Mouse (Mus musculus): ENCODE measurements around the gene Ankrd63. TPM values are rescaled to one million over a fixed set of nuclear protein-coding genes. Genes with fewer than 3 reads are reported as not detected.
A peak's percentile ranks its signal among the peaks of the same experiment; 100 is the strongest.

Gene Ankrd63
- polyA plus RNA-seq, 1 experiment, result not detected

DNA sequence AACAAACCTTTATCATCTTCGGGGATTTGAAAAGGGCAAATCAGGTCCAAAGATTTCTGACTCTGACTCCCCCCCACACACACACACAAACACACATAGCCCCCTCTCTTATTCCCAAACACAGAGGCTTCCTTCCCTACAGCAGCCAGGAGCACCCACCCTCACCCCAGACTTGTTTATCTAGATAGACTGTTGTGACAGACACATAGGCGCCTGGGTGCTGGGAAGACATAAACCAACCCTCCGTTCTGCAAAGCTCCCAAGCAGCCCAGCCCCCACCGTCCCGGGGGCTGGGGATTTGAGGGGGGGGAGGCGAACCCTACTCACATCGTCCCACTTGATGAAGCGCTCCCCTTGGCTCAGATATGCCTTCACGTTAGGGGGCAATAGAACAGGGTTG, 24.1 kb upstream of the Ankrd63 start:
- TF ChIP-seq POLR2A (IDR thresholded peaks at IDR 0.05; ENCODE audit: low read depth, low read length) (no peak), CTCF (IDR thresholded peaks at IDR 0.05; ENCODE audit: borderline replicate concordance, insufficient read depth, low read length) (no peak)
- H3K4me3 ChIP-seq (ENCODE audit: insufficient read depth, low read length), result no peak overlapping the region
- no peak overlapping the region for H3K27ac ChIP-seq (ENCODE audit: insufficient read depth, low read length)

DNA sequence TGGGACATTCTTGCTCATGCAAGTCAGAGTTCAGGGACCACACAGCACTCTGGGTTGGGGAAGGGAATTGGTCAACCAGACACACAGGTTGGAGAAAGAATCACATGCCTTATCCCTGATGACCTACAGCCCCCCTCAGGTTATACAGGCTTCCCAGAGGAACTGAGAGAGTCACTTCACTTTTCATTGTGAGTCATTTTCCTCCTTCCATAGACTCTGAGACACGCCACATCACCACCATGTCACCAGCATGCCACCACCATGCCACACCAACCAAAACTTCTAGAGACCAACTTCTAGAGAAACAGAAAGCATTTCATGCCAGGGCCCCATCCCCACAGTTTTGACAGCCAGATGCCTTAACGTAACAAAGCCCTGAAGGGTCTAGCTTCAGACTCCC, 23.1 kb upstream of the Ankrd63 start:
- TF ChIP-seq POLR2A (IDR thresholded peaks at IDR 0.05; ENCODE audit: low read depth, low read length), result no peak
- no peak for TF ChIP-seq CTCF (IDR thresholded peaks at IDR 0.05; ENCODE audit: borderline replicate concordance, insufficient read depth, low read length)
- H3K27ac ChIP-seq (ENCODE audit: insufficient read depth, low read length), result no peak overlapping the region
- H3K4me1 ChIP-seq (ENCODE audit: control insufficient read depth, insufficient read depth, low read length), result no peaks in the 10 kb centered on the region
- H3K4me3 ChIP-seq (ENCODE audit: insufficient read depth, low read length), result no peak overlapping the region

More for the DNA sequence above, 24.1 kb upstream of the Ankrd63 start:
- no peaks in the 10 kb centered on the region for H3K4me1 ChIP-seq (ENCODE audit: control insufficient read depth, insufficient read depth, low read length)

DNA sequence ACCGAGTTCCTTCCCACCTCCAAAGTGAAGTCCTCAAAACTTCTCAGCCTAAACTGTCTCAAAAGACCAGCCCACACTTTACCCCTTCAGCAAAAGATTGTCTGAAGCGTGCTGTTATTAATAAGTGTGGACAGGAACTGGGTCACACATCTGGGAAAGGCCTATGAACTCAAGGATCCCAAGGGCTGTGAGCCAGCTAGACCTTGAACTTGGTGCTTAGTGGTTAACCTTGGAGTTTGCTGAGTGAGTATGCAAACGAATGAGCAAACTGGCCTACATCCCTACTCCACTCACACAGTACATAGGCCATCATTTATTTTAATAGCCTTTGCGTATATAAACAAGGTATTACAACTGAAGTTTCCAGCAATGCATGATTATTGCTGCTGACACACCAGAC, 21.7 kb upstream of the Ankrd63 start:
- H3K4me3 ChIP-seq (ENCODE audit: insufficient read depth, low read length), result no peak overlapping the region
- H3K27ac ChIP-seq (ENCODE audit: insufficient read depth, low read length), result no peak overlapping the region
- no peaks in the 10 kb centered on the region for H3K4me1 ChIP-seq (ENCODE audit: control insufficient read depth, insufficient read depth, low read length)
- TF ChIP-seq POLR2A (IDR thresholded peaks at IDR 0.05; ENCODE audit: low read depth, low read length) (no peak), CTCF (IDR thresholded peaks at IDR 0.05; ENCODE audit: borderline replicate concordance, insufficient read depth, low read length) (no peak)

DNA sequence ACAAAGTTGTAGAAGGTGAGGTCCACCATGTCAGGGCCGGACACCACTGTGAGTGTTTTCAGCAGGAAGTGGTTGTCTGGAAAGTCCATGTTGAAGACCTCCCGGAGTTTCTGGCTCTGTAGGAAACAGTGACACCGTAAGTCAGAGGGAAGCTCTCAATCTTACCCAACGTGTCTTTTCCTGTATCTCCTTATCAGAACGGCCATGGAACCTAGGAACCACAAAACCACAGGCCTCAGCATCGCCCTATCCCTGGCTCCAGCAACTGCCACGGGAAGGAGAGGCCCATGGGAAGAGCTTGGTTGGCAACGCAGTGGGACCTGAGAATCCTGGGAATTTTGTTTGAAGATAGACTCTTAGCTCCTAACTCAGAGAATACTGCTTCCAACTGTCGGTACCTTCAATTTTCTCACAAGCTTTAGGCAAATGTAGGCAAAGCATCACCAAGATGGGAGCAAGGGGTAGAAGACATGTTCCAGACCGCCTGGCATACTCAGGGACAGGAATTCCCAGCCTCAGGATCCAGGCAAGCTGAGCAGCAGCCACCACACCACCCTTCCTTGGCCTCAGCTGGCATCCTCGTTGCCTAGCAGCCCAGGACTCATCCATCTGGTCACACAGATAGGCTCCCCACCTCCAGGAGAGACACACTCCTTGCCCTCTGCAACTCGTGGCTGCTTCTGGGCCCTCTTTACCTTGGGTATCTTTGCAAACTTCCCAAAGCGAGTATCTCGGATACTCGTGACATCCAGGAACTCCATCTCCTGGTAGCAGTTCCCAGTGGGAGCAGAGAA, 20.1 kb upstream of the Ankrd63 start:
- Histone ChIP-seq H3K4me1 (ENCODE audit: control insufficient read depth, insufficient read depth, low read length) (no peaks in the 10 kb centered on the region), H3K27ac (ENCODE audit: insufficient read depth, low read length) (no peak overlapping the region), H3K4me3 (ENCODE audit: insufficient read depth, low read length) (no peak overlapping the region)
- TF ChIP-seq POLR2A (IDR thresholded peaks at IDR 0.05; ENCODE audit: low read depth, low read length), result no peak
- no peak for TF ChIP-seq CTCF (IDR thresholded peaks at IDR 0.05; ENCODE audit: borderline replicate concordance, insufficient read depth, low read length)

DNA sequence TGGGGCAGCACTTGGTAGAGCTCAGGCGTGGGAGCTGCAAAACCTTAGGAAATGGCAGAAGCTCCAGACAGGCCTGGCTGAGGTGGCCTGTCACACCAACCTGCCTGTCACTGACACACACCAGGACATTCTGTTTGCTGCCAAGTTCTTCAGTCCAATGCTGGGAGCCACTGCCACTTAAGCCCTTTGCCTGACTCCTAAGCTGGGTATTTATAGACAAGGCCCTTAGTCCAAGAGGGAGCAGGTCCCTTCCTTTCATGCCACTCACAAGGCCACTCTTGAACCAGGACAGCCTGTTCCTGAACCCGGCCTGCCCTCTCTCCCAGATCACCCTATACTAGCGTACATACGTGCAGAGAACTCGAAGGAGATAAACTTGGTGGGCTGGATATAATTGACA, 12.9 kb upstream of the Ankrd63 start:
- Histone ChIP-seq H3K27ac (ENCODE audit: insufficient read depth, low read length) (no peak overlapping the region), H3K4me3 (ENCODE audit: insufficient read depth, low read length) (no peak overlapping the region), H3K4me1 (ENCODE audit: control insufficient read depth, insufficient read depth, low read length) (no peaks in the 10 kb centered on the region)
- no peak for TF ChIP-seq POLR2A (IDR thresholded peaks at IDR 0.05; ENCODE audit: low read depth, low read length)
- TF ChIP-seq CTCF (IDR thresholded peaks at IDR 0.05; ENCODE audit: borderline replicate concordance, insufficient read depth, low read length), result no peak

DNA sequence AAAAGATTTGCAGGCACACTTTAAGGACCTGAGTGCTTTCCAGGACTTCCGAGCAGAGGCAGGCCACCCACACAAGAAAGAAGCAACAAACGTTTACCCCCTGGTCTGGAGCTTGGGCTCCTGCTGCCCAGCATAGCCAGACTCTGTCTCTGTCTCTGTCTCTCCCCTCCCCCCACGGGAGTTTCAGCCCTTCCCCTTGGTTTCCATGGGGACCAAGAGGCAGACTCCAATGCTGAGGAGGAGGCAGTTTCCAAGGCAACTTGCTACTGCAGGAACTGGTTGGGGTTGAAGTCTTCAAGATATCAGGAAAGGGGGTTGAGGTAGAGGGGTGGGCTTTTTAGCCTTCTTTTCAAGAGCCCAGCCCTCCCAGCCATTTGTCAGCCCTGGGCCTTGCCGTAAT, 10.5 kb upstream of the Ankrd63 start:
- Histone ChIP-seq H3K4me3 (ENCODE audit: insufficient read depth, low read length) (no peak overlapping the region), H3K27ac (ENCODE audit: insufficient read depth, low read length) (no peak overlapping the region), H3K4me1 (ENCODE audit: control insufficient read depth, insufficient read depth, low read length) (no peaks in the 10 kb centered on the region)
- TF ChIP-seq CTCF (IDR thresholded peaks at IDR 0.05; ENCODE audit: borderline replicate concordance, insufficient read depth, low read length) (no peak), POLR2A (IDR thresholded peaks at IDR 0.05; ENCODE audit: low read depth, low read length) (no peak)

DNA sequence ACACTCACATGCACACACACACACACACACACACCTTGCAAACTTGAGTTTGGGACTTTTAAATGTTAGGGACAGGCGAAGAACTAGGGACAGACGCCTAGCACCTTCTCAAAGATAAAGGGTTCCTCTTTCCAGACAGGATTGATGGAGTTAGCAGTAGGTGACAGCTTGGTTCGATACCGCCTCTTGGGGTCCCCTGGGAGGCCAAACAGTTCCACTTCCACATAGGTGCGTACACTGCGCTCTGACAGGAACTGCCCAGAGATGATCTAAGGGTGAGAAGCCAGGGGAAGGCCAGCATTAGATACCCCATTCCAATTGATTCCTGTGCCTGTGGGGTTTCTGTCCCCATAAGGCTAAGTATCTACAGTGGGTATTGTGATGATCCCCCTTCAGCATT, 9.9 kb upstream of the Ankrd63 start:
- H3K4me3 ChIP-seq (ENCODE audit: insufficient read depth, low read length), result no peak overlapping the region
- TF ChIP-seq CTCF (IDR thresholded peaks at IDR 0.05; ENCODE audit: borderline replicate concordance, insufficient read depth, low read length) (no peak), POLR2A (IDR thresholded peaks at IDR 0.05; ENCODE audit: low read depth, low read length) (no peak)
- H3K27ac ChIP-seq (ENCODE audit: insufficient read depth, low read length), result no peak overlapping the region
- no peaks in the 10 kb centered on the region for H3K4me1 ChIP-seq (ENCODE audit: control insufficient read depth, insufficient read depth, low read length)

DNA sequence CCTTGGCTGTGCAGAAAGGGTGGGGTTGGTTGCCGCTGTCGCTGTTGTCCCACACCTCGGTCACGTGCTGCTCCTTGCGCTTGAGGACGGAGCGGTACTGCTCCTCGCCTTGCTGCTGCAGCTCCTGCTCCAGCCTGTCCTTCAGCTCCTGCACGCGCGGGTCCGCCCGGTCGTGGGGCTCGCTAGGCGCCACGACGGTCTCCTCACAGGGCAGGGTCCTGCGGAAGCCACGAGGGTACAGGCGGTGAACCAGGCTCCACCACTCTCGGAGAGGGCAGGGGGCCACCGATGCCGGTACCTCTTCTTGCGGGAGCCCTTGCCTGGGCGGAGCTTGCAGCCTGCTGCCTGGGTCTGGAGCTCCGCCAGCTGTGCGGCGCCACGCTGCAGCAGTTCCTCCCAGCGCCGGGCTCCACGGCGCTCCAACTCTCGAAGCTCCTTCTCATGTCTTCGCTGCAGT, 7.3 kb upstream of the Ankrd63 start:
- Histone ChIP-seq H3K27ac (ENCODE audit: insufficient read depth, low read length) (no peak overlapping the region), H3K4me3 (ENCODE audit: insufficient read depth, low read length) (0 out of 2 replicates have a peak overlapping the region, but pooled peaks have one; percentile 4), H3K4me1 (ENCODE audit: control insufficient read depth, insufficient read depth, low read length) (no peaks in the 10 kb centered on the region)
- no peak for TF ChIP-seq POLR2A (IDR thresholded peaks at IDR 0.05; ENCODE audit: low read depth, low read length)
- TF ChIP-seq CTCF (IDR thresholded peaks at IDR 0.05; ENCODE audit: borderline replicate concordance, insufficient read depth, low read length), result no peak

DNA sequence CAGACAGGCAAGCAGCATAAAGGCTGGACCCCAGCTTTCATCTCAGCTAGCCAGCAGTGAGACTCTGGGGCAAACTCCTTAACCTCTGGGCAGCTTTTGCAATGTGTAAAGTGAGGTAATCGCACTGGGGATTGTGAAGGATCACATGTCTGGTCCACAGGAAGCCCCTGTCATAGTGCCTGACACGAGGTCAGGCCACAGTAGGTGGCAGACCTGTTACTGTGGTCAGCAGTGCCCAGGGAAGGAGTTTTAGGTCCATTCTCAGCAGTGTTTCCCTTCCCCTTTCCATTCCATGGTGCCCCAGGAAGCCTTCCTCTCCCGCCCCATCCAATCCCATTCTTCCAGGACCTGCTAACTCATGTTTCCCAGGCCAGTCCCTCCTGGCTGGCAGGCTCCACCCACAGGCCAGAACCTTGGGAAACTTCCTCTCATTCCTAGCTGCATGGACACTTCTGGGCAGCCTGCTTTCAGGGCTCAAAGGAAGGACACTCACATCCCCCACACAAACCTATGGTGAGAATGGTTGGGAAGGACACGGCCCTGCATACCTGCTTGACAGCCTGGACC, 6.0 kb upstream of the Ankrd63 start:
- H3K4me3 ChIP-seq (ENCODE audit: insufficient read depth, low read length), result no peak overlapping the region

DNA sequence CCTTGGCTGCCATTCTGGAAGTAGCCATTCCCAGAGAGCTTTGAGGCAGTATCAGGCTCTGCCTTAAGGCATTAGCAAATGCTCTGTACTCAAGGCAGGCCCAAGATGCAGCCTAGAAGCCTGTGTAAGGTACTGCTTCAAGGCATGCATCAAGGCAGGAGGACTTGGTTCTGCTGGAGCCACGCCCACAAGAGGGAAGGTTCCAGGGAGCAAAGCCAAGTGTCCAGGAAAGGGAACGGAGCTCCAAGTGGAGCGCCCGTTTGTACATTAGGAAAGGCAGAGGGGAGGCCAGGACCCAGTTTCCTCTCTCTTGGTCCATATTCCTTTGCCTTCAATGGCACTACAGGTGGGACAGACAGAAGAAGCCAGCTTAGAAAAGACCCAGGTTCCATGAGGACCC, 4.7 kb upstream of the Ankrd63 start:
- no peak for TF ChIP-seq POLR2A (IDR thresholded peaks at IDR 0.05; ENCODE audit: low read depth, low read length)
- TF ChIP-seq CTCF (IDR thresholded peaks at IDR 0.05; ENCODE audit: borderline replicate concordance, insufficient read depth, low read length), result no peak
- Histone ChIP-seq H3K27ac (ENCODE audit: insufficient read depth, low read length) (no peak overlapping the region), H3K4me3 (ENCODE audit: insufficient read depth, low read length) (no peak overlapping the region), H3K4me1 (ENCODE audit: control insufficient read depth, insufficient read depth, low read length) (no peaks in the 10 kb centered on the region)

More for the DNA sequence above, 6.0 kb upstream of the Ankrd63 start:
- no peaks in the 10 kb centered on the region for H3K4me1 ChIP-seq (ENCODE audit: control insufficient read depth, insufficient read depth, low read length)
- TF ChIP-seq CTCF (IDR thresholded peaks at IDR 0.05; ENCODE audit: borderline replicate concordance, insufficient read depth, low read length), result no peak
- TF ChIP-seq POLR2A (IDR thresholded peaks at IDR 0.05; ENCODE audit: low read depth, low read length), result no peak
- no peak overlapping the region for H3K27ac ChIP-seq (ENCODE audit: insufficient read depth, low read length)
